Mouse (Mus musculus): ENCODE results near the gene BC107364.
"Not testable (repeated sequence)": the region's sequence is repeated elsewhere in the genome, so short reads cannot be mapped to it uniquely, and the experiment has no call there.

BC107364 gene

DNA sequence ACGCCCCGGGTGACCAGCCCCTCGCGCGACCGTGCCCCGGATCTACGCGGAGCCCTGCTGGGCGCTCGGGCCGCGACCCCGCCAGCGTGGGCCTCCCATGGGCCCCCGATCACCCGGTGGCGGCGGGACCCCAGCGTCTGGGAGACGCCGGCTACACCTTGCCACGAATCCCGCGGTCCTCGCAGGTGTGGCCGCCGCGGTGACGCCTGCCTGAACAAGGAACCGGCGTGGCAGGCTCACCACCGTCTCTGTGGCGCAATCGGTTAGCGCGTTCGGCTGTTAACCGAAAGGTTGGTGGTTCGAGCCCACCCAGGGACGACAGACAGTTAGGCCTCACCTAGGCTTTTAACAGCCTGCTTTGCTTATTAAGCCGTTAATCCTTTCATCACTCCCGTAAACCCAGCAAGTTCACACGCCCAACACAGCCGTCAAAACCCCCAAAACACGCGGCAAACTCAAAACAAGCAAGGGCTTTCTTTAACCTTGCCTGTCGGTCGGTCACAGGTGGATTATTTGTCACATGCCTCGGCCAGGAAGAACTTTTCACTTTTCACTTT lies 847 bp downstream of the BC107364 start:
- DNase-seq (ENCODE audit: low spot score): not testable (repeated sequence)

DNA sequence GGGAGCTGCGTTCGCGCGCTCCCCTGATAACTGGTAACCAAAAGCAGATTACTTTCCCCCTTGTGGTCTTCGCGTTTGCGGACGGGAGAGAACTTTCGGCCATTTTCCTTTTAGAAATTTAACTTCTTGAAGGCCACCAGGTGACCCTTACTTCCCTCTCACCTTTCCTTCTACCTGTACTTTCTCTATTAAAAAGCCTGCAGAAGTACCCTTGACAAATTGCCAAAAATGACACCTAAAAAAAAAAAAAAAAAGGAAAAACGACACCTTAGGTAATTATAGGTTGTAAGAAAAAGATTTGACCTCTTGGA lies 1.6 kb downstream of the BC107364 start:
- DNase-seq (ENCODE audit: low spot score): not testable (repeated sequence)

- DNase-seq (ENCODE audit: low spot score): not testable (repeated sequence)
Observed at GRCm38 (mm10) chr3:96449762-96450585, 2.1 kb downstream of the BC107364 start.

DNA sequence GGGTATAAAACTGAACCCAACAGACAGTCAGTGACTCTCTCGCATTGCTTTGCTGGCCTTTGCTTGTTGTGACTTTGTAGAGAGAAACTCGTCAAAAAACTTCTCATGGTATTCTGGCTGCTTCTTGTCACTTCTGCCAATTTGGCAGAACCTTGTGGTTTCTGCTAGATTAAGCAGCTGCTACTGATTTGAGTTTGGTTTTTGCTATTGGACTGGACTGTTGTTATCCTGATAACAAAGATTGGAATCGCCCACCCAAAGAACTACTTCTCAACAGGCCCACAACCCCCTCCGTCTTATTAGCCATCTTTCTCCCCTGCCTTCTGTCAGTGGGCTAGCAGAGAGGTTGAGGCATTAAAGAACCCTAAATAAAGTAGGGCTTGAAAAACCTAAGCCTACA lies 6.7 kb downstream of the BC107364 start:
- no peak for DNase-seq (ENCODE audit: low spot score)

- peak; percentile 51 for DNase-seq (ENCODE audit: low spot score)
Observed at GRCm38 (mm10) chr3:96440578-96440977, 11.5 kb downstream of the BC107364 start.

GRCm38 (mm10) chr3:96435557-96436091 lies 16.5 kb downstream of the BC107364 start:
- no peak for DNase-seq (ENCODE audit: low spot score)

DNA sequence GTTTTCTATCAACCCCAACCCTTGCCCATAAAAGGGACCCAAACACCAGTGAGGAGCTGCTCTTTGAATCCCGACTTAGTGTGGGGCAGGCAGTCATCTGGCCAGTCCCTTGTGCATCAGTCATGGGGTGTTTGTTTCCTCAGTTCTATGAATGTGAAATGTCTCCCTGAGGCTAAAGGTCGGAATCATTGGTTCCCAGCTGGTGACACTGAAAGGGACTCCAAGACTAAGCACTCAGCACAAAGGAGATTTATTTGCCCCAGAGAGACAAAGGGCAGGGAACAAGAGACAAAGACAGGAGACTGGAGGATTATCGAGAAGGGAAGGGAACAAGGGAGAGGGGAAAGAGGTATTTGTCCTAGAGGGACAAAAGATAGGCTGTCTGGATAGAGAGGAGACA lies 19.9 kb downstream of the BC107364 start:
- no peak for DNase-seq (ENCODE audit: low spot score)

DNA sequence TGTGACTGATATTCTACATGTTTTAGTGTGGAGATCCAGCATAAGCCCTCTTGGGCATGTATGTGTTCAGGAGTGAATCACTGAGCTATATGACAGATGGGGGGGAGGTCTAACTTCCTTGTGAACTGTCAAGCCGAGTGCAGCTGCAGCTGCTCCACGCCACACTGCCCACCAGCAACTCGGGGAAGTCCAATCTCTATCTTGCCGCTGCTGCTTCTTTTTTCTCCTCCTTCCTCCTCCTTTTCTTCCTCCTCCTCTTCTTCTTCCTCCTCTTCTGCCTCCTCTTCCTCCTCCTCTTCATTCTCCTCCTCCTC lies 22.3 kb downstream of the BC107364 start:
- DNase-seq (ENCODE audit: low spot score): no peak

DNA sequence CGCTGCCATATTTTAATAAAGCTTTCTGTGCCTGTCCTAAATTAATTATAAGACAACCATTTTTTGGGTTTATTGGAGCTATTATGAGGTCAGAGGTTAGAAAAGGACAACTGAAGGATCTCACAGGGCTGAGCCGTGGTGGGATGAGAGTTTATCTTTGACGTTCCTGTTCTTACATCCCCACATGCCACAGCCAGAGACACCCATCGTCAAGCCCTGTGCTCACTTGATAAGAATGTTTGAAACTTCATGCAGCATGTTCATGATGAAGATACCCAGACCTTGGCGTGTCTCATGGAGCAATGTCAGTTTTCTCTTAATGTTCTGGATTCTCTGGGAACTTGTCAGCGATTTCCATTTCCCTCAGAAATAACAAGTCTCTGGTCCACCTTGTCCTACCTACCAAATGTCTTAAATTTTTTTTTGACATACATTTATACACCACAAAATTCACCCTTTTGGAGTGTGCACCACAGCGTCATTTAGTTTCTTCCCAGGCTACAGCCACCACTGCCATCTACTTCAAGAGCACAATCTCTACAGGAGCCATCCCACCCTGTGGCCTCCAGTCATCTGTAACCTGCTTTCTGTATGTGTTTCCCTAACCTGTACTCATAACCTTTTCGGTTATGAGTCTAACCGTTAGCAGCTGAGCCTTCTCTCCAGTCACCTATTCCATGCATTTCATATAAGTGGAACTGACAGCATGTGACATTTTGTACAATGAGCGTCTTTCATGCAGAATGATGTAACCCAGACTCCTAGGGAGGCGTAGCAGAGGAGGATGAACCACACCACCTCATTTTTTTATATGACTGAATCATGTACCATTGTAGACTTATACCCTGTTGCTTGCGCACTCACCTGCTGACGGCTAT lies 22.9 kb downstream of the BC107364 start:
- no peak for DNase-seq (ENCODE audit: low spot score)

DNA sequence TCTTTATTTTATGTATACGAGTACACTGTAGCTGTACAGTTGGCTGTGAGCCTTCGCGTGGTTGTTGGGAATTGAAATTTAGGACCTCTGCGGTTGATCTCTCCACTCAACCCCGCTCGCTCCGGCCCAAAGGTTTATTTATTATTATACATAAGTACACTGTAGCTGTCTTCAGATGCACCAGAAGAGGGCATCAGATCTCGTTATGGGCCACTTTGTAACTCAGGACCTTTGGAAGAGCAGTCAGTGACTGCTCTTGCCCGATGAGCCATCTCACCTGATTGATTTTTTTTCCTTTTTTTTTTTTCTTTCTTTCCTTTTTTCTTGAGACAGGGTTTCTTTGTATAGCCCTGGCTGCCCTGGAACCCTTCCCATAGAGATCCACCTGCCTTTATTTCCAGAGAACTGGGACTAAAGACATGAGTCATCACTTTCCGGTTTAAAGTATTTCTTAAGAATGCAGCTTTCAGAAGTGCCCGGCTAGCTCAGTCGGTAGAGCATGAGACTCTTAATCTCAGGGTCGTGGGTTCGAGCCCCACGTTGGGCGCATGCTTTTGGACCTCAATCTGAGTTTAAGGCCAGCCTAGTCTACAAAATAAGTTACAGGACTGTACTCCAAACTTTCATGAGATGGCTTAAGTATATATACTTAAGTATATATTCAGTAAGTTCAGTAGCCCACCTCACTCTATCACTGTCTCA lies 24.2 kb downstream of the BC107364 start:
- DNase-seq (ENCODE audit: low spot score): no peak

DNA sequence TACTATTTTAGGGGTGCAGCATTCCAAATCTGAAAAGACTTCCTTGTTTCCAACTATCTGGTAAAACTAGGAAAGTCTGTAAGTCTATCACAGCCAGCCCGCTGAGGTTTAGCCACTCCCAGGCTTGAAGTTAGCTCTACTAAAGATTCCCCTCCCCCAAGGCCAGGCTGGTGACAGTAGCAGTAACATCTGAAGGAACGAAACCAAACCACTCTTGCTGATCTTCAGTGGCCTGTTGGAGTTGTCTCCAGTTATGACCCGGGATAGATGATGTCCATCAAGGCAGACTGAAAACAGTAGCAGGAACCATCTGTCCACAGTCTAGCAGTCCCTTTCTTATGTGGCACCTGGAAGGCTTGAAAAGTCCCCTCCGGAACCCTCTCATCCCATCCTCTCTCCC lies 24.8 kb downstream of the BC107364 start:
- no peak for DNase-seq (ENCODE audit: low spot score)

DNA sequence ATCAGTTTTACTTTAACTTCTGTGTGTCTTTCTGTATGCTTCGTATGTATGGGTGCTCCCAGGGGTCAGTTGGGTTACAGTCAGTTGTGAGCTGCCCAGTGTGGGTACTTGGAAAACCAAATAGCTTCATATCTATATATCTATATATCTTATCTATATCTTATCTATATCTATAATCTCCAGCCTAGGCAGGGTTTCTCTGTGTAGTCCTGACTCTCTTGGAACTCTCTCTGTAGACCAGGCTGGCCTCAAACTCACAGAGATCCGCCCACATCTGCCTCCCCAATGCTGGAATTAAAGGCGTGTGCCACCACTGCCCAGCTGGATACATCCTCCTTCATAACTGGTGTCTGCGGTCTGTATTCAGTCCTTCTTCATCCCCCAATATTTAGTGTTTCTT lies 25.8 kb downstream of the BC107364 start:
- DNase-seq (ENCODE audit: low spot score): no peak

GRCm38 (mm10) chr3:96424447-96424846 lies 27.7 kb downstream of the BC107364 start:
- DNase-seq (ENCODE audit: low spot score): not testable (repeated sequence)

DNA sequence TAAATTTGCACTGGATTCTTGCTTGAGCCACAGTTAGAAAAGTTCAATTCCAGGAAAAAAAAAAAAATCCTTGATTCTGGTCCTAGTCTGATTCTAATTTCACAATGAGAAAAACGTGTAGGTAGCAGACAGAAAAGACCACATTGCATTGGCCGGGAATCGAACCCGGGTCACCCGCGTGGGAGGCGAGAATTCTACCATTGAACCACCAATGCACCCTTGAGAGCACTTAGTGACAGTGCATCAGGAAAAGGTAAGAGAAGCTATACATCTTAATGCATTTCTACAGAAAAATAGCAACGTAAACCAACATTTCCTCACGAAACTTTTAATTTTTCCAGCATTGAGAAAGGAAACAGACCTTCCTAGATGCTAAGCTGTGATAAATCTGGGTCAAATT lies 28.2 kb downstream of the BC107364 start:
- no peak for DNase-seq (ENCODE audit: low spot score)

GRCm38 (mm10) chr3:96420796-96421195 lies 31.3 kb downstream of the BC107364 start:
- DNase-seq (ENCODE audit: low spot score): no peak

- DNase-seq (ENCODE audit: low spot score): not testable (repeated sequence)
Observed at GRCm38 (mm10) chr3:96418902-96419301, 33.2 kb downstream of the BC107364 start.

- no peak for DNase-seq (ENCODE audit: low spot score)
Observed at GRCm38 (mm10) chr3:96417850-96418815, 34.0 kb downstream of the BC107364 start.

GRCm38 (mm10) chr3:96416595-96416994 lies 35.5 kb downstream of the BC107364 start:
- DNase-seq (ENCODE audit: low spot score): no peak

DNA sequence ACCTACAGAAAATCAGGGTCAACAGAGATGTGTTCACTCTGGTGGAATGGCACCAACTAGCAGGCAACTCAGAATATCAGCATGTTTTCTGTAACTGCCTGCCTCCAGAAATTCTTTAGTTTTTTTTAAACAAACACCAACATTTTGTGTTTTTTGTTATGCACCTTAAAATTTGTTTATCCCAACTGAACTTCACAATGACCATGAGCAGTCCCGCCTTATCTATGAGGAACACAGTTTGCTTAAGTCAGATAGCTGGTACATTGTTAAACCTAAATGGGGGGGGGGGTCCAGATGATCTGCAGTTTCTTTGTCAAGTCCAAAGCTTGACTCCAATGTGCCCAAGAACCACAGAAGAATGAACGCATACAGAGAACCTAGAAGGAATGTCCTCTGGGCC lies 36.0 kb downstream of the BC107364 start:
- DNase-seq (ENCODE audit: low spot score): no peak

- no peak for DNase-seq (ENCODE audit: low spot score)
Observed at GRCm38 (mm10) chr3:96414951-96415327, 37.2 kb downstream of the BC107364 start.

All from ovary, postnatal 14 days (tissue).